Mouse (Mus musculus) intestine, postnatal 0 days (tissue): ENCODE measurements at regions not wholly inside any gene's neighbourhood (a gene's known extent, or its start where the extent isn't known, plus 50 kb on each side); places are given as distances from the start of the nearest gene placed in this dataset.

Experiments
- ATAC-seq: fragments of 200-750 bp; cut with Nextera tagmentation; 2 replicates; pipeline ENCODE4 v1.8.0; 2017; ENCODE audit warnings: mild to moderate bottlenecking, moderate TSS enrichment, moderate library complexity
- H3K27ac ChIP-seq: fragments of 300-500 bp; sonication (generic); 2 replicates; pipeline ENCODE4 v1.5.1; 2014; ENCODE audit warnings: mild to moderate bottlenecking, low read depth, low read length, moderate library complexity
- H3K27me3 ChIP-seq: fragments of 300-500 bp; sonication (generic); replicated peaks from 2 replicates; pipeline ENCODE4 v1.6.1; 2014; ENCODE audit warnings: low read length, mixed read lengths; ENCODE audit not compliant: control insufficient read depth, insufficient read depth
- H3K36me3 ChIP-seq: fragments of 300-500 bp; sonication (generic); 2 replicates; pipeline ENCODE4 v1.6.1; 2014; ENCODE audit warnings: mild to moderate bottlenecking, moderate library complexity; ENCODE audit not compliant: control insufficient read depth, insufficient read depth
- H3K4me1 ChIP-seq: fragments of 300-500 bp; sonication (generic); replicated peaks from 2 replicates; pipeline ENCODE4 v1.6.1; 2014; ENCODE audit warnings: antibody characterized with exemption, low read length, mixed read lengths; ENCODE audit not compliant: control insufficient read depth, insufficient read depth
- H3K4me2 ChIP-seq: fragments of 300-500 bp; sonication (generic); replicated peaks from 2 replicates; pipeline ENCODE4 v1.6.1; 2014; ENCODE audit warnings: low read depth, mild to moderate bottlenecking, moderate library complexity
- H3K4me3 ChIP-seq: fragments of 300-500 bp; sonication (generic); 2 replicates; pipeline ENCODE4 v1.5.1; 2014; ENCODE audit warnings: low read depth, low read length
- H3K9ac ChIP-seq: fragments of 300-500 bp; sonication (generic); 2 replicates; pipeline ENCODE4 v1.6.1; 2014; ENCODE audit warnings: mild to moderate bottlenecking, low read depth, low read length
- H3K9me3 ChIP-seq: fragments of 300-500 bp; sonication (generic); 2 replicates; pipeline ENCODE4 v1.6.1; 2016; ENCODE audit warnings: mixed run types; ENCODE audit not compliant: control insufficient read depth
- CTCF ChIP-seq: sonication (generic); IDR thresholded peaks from 2 replicates; pipeline ENCODE4 v1.5.1; 2016; ENCODE audit warnings: low read depth, mild to moderate bottlenecking, control low read depth, antibody characterized with exemption, moderate library complexity
- WGBS: fragments of 180-500 bp; shearing (Covaris S2); extraction: QIAGEN DNeasy Blood & Tissue Kit; methylation state at CpG from one replicate; pipeline ENCODE4 v1.1.7; 2014; 5-methylcytosine and 5-hydroxymethylcytosine counted together

DNA sequence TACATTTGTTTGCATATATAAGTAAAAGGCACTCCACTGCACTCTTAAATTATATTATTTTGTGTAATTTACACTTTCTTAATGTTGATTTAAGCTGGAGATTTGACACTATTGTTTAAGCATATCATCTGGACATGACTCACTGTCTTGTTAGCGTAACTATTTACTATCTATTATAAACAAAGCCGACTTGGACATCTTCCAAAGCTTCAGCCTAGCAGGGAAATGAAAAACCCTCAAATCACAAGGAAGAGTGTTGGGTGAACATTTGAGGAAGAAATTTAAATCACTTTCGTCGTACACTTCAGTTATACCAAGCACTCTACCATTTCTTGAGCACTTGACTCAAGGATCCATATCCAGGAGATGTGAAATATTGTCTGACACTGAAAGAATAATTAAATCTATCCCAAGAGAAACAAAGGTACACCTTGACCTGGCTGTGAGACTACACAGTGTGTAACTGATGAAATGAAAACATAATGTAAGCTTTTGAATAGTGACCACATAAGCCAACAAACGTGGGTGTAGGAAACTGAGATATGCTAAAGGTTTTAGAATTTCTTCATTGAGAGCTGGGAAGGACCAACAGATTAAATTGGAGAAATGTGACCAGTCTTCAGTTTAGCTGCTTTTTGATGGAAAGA, 160.0 kb upstream of the Ghr start:
- Histone ChIP-seq H3K27ac (no peak overlapping the region), H3K9ac (no peak overlapping the region), H3K9me3 (no peaks in the 10 kb centered on the region), H3K4me3 (no peak overlapping the region), H3K4me2 (no peak overlapping the region), H3K36me3 (no peaks in the 10 kb centered on the region), H3K4me1 (no peaks in the 10 kb centered on the region), H3K27me3 (no peaks in the 10 kb centered on the region)
- TF ChIP-seq CTCF: no peak
- no peak for ATAC-seq
- WGBS: 43% methylated on average over 5 of the region's 5 CpGs

DNA sequence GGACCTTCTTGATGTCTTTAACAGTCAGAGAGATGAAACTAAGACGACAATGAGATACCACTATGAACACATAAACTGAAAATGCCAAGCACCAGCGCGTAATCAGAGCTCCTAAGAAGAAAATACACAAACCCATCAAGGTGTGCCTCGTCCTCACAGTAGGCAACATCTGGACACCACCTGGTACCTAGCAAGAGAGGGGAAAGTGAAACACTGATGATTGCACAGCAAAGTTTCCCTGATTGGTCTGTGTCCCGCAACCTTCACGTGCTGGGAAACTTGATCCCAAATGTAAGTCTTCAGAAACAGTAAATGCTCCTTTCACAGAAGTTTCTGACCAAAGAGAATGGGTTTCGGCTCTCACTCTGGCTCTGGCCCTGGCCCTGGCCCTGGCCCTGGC, 158.9 kb upstream of the Ghr start:
- Histone ChIP-seq H3K4me2 (no peak overlapping the region), H3K9ac (no peak overlapping the region), H3K36me3 (no peaks in the 10 kb centered on the region), H3K4me3 (no peak overlapping the region), H3K27me3 (no peaks in the 10 kb centered on the region), H3K9me3 (no peaks in the 10 kb centered on the region), H3K27ac (no peak overlapping the region), H3K4me1 (no peaks in the 10 kb centered on the region)
- WGBS: 90% methylated on average over 7 of the region's 7 CpGs
- no peak for ATAC-seq
- TF ChIP-seq CTCF: no peak

DNA sequence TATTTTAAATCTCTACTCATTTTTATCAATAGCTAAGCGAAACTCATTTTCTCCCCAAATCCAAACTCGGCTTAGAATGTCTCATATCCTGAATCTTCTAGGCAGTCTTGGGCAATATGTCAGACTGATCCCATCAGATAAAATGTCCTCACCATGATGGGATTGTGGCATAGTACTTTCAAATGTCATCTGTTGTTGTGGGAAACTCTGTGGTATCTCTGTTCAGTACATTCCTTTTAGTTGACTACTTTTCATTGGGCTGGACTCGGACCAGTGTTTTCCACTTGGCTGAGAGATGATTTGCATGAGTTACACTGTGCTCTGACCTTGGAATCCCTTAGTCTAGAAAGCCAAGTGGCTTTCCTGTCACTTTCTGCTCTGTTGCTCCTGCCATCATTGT, 141.9 kb upstream of the Ghr start:
- no peak for TF ChIP-seq CTCF
- no peak overlapping the region for H3K4me3 ChIP-seq

DNA sequence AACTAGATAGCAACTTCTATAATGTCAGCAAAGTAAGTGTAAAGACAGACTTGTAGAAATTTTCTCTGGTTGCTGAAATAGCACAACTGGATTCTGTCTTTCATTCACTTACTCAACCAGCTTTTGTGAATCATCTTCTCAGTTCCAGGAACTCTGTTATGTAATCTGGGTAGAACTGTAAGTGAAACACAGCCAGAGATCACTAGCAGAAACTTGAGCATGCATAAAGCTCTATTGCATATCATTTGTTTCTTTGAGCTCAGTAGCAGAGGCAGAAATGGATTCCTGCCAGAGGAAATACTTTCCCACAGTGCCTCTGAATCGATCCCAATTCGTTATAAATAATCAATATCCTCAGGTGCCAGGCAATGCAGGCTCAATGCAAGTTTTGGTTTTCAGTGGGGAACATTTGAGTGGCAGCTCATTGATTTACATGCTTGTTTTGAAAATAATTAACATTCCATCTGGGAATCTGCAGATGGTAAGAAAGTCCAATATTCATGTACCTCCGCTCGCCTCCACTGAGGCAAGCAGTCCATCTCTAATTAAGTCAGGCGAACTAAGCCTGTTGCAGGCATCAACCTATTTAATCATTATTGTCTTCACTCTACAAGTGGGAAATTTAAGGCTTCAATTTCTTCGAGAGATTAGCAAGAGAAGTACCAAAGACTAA, 137.5 kb upstream of the Ghr start:
- Histone ChIP-seq H3K4me1 (no peaks in the 10 kb centered on the region), H3K27me3 (no peaks in the 10 kb centered on the region), H3K9me3 (no peaks in the 10 kb centered on the region), H3K9ac (no peak overlapping the region), H3K36me3 (no peaks in the 10 kb centered on the region), H3K4me3 (no peak overlapping the region), H3K27ac (no peak overlapping the region), H3K4me2 (no peak overlapping the region)
- WGBS: 88% methylated on average over 6 of the region's 6 CpGs
- TF ChIP-seq CTCF: no peak
- no peak for ATAC-seq

More for the DNA sequence above, 141.9 kb upstream of the Ghr start:
- WGBS: 90% methylated on average over 3 of the region's 3 CpGs
- no peak overlapping the region for H3K27ac ChIP-seq
- no peaks in the 10 kb centered on the region for H3K4me1 ChIP-seq
- no peaks in the 10 kb centered on the region for H3K36me3 ChIP-seq
- H3K9me3 ChIP-seq: no peaks in the 10 kb centered on the region
- H3K27me3 ChIP-seq: no peaks in the 10 kb centered on the region
- no peak overlapping the region for H3K4me2 ChIP-seq
- ATAC-seq: no peak
- no peak overlapping the region for H3K9ac ChIP-seq

DNA sequence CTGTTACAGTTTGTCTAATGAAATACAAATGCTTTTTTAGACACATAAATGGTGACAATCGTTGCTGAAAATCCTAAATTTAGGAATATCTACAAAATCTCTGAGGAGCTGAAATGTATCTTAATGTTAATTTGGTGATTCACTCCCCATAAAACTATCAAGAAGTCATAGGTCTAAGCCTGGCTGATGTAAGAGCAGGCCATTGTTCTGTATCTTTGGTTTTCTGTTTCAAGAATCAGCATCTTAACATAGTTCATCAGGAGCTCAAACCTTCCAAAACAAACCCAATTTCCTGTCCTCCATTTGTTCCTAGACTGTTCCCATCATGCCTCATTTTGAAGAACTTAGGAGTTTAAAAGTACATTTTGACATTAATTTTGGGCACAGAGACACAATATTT, 128.5 kb upstream of the Ghr start:
- WGBS: 84% methylated on average over 1 of the region's 1 CpGs
- no peak overlapping the region for H3K4me2 ChIP-seq

DNA sequence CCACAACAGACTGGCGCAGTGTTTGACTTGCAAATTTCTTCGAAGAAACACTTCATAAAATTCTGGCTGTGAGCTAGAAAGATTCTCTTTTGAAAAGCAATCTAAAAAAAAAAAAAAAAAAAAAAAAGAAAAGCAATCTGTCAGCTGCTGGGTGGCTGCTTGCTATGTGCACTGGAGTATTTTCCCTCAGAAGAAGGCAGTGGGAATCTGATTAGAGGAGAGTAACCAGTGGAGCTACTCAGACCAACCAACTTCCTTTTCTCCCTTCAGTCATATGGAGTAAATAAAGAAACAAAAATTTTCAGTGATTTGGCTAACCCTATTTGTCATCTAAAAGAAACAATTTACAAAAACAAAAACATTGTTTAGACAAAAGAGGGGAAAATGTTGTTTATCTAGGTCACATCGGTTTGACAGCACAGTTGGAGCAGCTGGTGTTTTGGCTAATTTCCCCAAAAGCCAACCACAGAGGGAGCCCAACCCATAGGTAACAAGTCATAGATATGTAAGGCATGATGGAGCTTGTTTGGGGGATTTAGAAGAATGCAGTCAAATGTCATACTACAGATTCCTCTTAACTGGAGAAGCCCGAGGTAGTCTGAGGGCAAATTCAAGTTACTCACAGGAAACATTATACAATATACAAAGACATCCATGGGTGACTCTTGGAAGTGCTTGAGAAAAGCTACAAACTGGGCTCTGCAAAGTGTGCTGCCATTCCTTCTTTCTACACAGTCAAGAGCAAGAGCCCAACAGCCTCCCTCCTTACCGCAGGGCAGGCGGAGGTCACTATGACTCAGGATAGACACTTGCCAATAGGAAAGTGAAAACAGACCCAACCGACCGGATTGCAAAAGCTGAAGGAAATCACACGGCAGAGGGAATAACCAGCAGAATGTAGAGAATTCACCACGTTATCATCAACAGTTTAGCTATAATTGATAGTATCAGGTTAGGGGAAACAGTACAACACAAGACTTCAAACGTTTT, 124.1 kb upstream of the Ghr start:
- WGBS: 62% methylated on average over 11 of the region's 11 CpGs
- no peaks in the 10 kb centered on the region for H3K9me3 ChIP-seq
- no peak overlapping the region for H3K4me2 ChIP-seq
- no peaks in the 10 kb centered on the region for H3K4me1 ChIP-seq
- no peak for ATAC-seq
- H3K27ac ChIP-seq: no peak overlapping the region
- H3K4me3 ChIP-seq: no peak overlapping the region
- no peak for TF ChIP-seq CTCF
- no peak overlapping the region for H3K9ac ChIP-seq
- H3K36me3 ChIP-seq: no peaks in the 10 kb centered on the region
- H3K27me3 ChIP-seq: no peaks in the 10 kb centered on the region

More for the DNA sequence above, 128.5 kb upstream of the Ghr start:
- H3K9ac ChIP-seq: no peak overlapping the region
- no peak for TF ChIP-seq CTCF
- no peaks in the 10 kb centered on the region for H3K36me3 ChIP-seq
- H3K4me3 ChIP-seq: no peak overlapping the region
- no peaks in the 10 kb centered on the region for H3K4me1 ChIP-seq
- no peaks in the 10 kb centered on the region for H3K9me3 ChIP-seq
- H3K27ac ChIP-seq: no peak overlapping the region
- no peak for ATAC-seq
- H3K27me3 ChIP-seq: no peaks in the 10 kb centered on the region
